Comparison of ENCODE assay signal across 16 mouse cellular contexts in the genomic region with DNA sequence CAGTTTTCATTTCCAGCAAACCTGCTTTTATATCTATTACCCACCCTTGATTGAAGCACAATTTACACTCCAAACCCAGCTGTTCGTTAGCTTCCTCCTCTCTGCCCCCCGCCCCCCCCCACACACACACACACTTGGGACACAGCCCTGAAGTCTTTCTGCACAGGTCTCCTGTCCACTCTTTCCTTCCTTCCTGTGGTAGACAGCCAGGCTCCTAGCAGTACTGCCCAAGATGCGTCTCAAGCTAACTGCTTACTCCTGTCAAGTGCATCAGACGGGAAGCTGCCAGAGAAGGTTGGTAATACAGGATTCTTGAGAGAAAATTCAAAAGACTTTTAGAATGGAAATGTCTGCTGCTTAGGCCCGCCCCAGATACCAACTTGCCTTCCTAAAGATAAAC.
"Had no signal": no experiment of that assay in that cellular context is flagged by ENCODE, and none has a peak within 500 bp of the region (broad histone marks: within the 10 kb centered on the region; RNA-seq: fewer than 3 reads in every experiment).

No protein-coding gene starts in this region.

- ATAC-seq: hindbrain, embryonic 16.5 days; inflammation-experienced regulatory T-cells, adult 6 months; intestine, embryonic 15.5 days; intestine, postnatal 0 days had no signal

- DNase-seq: gastrocnemius, postnatal 14 days; gastrocnemius, postnatal 36 days; heart, adult 2 months; heart, postnatal 14 days; heart, postnatal 36 days; kidney, adult 18-20 months; kidney, adult 8-10 months; kidney, postnatal 10 days; kidney, postnatal 25 days; layer of hippocampus, adult 9-11 months; liver; liver, embryonic 13.5 days had no signal
